Mouse (Mus musculus) T-cell, adult 2 months (primary cell): ENCODE results near the gene Fars2.

Experiments
- DNase-seq: peaks from one replicate; pipeline ENCODE4 v3.0.0; 2022; ENCODE audit warnings: low spot score

The Fars2 gene

DNA sequence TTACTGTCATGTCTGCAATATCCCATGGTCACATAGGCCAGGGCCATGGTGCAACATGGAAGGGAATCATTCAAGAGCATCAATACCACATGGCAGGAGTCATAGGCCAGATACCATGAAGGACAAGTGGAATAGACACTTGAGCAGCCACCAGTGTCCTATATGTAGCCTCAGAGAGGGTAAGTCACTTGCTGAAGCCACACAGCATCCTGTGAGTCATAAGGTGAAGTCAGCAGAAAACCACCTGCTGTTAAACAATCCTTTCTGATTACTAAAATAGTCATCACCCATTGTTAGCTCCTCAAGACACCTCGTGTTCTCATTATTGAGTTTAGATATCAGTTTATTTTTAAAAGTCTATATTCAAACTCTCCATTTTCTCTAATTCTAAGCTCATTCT lies 395.9 kb downstream of the Fars2 start:
- no peak for DNase-seq

DNA sequence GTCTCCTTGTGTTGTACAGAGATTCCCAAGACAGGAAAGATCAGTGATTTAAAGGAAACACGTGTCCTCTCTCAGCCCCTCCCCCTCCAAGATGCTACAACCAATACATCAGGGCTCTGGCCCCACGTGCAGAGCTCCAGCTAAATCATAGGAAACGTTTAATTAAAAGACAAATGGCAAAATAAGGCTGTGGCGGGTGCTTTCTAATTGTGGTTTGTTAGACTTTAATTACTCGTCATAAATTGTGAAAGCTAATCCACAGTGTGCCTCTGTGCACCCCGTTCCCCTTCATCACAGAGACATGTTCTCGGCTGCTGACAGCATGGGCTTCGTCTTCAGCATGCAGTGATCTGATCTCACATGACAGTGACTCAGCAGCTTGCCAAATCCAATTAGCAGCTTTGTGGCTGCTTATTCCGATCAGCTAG lies 400.9 kb downstream of the Fars2 start:
- DNase-seq, result no peak

DNA sequence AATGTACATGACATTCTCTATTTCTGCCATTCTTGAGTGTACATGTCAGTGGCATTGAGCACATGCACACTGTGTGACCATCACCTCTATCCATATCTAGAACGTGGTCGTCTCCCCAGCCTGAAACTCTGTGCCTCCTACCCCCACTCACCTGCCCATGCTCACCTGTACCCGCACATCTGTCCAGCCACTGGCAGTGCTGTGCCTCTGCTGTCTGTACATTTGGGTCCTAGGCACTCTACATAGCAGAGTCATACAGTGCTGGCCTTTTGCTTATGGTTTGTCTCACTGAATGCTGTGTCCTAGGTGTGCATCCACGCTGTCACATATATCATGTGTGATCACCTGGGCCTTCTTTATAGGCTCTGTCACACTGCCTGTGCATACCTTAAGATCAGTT lies 410.5 kb downstream of the Fars2 start:
- DNase-seq, result no peak

DNA sequence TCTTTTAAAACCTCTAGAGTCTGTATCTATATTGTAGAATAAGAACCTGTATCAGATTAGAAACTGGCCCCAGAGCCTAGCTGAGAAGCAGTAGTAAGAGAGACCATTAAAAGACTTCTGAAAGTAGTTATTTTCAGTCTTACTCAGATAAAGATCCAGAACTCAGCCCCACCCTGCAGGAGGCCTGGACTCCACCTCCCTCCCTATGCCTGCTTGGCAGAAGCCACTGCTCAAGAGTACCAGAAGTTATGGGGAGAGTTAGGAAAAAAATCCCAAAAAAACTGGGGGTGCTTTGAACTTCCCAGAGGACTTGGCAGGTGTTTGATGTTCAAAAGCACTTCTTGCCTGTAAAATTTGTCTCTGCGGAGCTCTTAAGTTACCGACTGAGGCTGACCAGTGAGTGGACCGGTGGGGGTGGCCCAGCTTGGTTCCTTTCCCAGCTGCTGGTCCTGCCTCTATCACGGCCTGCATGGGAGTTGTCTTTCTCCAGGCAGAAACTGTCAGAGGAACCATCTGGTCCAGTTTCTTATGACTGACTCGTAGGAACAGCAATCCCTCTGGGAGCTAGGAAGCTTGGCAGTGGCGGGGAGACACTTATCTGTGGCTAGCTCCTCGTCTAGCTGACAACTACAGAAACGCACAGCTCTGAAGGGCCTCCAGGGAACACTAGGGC lies 411.1 kb downstream of the Fars2 start:
- no peak for DNase-seq

DNA sequence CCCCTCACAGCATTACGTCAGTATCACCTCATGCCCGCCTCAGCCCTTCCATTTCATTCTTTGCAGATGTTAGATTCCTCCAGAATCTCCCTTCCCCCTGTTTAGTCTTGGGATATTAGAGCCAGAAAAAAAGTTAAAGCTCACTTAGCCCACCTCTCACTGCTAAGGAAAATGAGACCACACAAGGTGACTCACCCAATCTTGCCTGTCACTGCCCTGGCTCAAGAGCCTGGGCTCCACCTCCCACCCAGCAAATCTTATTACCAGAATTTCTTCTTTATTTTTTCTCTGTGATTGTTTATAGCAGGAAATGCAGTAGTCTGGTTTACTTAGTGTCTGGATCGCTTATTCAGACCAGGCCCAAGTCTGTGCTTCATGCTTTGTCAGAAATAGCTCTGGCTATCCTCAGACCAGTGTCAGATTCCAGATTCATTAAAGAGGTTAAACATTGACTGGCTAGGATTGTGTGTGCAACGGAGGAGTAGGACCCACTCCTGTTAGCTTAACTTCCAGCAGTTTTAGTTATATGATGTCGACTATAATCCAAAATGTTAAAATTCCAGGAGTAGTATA lies 412.3 kb downstream of the Fars2 start:
- no peak for DNase-seq

DNA sequence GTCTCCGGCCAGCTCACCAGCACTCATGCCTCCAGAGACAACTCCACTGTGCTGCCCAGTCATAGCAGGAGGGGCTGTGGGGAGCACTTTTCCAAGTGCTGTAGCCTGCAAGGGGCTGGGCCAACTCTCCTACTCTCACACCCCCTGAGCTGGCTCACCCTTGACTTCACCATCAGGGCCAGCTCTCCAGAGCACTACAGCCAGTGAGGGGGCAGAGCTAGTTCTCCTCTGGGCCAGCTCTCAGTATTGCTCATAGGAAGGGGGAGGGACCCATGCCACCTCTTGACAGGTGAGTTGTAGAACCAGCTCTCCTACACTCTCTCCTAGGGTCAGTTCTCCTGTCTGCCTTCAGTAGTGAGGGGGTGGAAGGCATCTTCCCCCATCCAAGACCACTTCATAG lies 413.6 kb downstream of the Fars2 start:
- no peak for DNase-seq

DNA sequence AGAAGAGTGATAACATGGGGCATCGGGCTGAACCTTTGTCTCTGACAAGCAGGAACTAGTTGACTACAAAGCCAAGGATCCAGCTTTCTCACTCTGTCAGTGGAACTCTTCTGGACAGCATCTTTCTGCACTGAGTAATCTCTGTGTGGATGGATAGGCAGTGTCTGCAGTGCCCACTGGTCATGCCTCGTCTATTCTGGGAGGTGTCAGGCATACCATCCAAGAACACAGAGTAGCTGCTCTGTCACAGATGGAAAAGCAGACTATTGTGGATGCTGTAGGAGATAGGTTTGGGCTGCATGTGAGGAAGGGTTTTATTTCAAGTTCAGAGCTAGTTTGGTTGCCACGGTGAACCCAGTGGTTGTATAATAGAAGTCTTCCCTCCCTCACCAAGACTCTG lies 414.7 kb downstream of the Fars2 start:
- DNase-seq, result no peak

DNA sequence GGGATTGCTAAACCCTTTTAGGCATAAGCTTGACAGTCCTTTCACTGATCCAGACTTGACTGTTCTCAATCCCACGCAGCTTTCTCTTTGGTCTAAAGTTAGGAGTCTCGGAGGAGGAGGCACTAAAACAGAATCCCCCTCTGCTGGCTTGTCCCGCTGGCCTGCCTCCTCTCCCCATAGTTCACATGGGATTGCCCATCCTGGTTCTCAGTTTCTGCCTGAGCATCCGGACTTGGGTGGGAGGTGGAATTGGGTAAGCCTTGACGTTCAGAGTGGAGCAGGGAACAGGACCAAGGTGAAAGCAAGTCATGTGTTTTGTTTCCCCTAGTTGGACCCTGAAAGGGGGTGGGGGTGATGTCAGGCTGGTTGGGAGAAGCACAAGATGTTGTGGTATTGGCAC lies 415.9 kb downstream of the Fars2 start:
- no peak for DNase-seq

DNA sequence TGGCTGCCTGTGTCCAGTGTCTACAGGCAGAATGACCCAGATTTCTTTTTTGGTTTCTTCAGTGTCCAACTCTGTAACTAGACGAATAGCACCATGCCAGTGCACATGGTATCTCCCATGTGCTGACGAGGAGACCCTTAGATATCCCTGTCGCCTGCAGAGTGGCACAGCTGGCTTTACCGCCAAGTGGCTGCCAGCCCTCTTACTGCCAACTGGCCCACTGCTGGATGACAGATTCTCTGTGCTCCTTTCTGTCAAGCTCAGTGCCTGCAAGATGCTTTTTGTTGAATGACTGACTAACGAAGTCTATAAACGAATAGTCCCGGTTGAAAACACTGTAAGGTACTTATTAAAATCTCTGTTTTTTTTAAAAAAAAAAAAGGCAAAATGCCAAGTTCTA lies 416.3 kb downstream of the Fars2 start:
- no peak for DNase-seq

DNA sequence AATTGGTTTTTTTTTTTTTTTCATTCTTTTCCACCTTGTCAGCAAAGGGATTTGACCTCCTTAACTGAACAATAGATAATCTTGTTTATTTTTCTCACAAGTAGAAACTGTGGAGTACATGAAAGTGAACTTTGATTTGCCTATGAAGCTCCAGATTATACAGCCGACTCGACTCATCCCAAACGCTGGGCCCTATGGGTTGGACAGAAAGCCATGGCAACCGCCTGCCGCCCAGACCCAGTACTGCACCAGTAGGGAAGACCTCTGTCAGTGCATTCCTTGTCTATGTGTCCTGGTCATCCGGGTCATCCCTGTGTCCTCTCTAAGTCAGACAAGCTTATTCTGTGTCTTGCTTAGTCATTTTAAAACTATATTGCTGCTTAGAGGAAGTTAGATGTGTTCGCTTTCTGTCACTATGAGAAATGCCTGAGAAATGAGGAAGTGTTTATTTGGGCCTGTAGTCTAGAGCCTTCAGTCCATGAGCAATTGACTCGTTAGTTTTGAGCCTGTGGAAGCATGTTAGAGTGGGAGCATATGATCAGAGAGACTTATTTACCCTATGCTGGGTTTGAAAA lies 416.8 kb downstream of the Fars2 start:
- no peak for DNase-seq

DNA sequence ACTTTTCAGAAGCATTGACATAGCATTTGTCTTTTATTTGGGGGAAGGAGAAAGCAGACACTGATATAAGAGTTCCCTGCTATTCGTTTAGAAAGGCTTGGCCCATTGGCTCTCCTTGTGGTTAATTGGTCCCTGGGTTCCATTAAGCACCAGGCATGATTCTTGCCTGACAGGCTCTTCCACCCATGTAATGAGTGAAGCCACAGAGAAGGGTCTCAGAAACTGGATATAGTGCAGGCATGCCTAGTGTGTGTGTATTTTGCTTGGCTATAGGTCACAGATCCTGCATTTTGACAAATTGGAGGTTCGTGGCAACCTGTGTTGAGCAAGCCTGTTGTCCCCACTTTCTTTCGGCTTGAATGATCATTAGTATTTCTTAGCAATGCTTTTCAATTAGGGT lies 420.4 kb downstream of the Fars2 start:
- no peak for DNase-seq

DNA sequence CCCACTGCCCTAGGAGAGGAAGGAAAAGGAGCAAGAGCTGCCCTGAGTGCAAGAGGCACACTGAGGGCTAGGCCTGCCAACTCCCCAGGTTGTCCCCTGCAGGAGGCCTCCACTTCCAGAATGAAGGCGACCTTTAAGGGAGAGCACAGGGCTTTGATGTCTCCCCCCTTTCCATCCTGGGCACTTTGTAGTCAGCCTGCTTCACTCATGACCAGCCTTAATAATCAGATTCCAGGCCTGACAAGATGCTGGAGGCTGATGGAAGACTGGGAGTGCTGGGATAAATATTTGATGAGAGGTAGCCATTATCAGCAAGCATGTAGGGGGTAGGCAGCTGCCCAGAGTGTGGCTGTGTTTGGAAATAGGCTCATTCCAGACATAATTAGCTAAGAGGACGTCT lies 421.2 kb downstream of the Fars2 start:
- no peak for DNase-seq

DNA sequence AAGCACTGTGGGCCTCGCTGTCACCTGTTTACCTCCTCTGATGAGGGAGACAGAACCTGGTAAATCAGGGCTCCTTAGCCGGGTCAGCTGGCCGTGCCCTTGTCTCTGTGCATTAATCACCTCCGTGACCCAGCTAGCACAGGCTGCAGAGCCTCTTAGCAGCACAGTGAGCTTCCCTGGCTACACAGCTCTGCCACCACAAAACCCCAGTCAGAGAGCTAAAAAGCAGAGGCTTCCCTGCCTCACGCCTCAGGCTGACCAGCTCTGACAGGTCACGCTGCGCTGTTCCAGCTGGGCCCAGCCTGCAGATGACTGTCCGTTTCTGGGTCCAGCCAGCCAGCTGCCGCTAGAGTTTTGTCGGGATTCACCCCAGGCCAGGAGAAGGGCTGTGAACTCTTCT lies 423.0 kb downstream of the Fars2 start:
- no peak for DNase-seq

DNA sequence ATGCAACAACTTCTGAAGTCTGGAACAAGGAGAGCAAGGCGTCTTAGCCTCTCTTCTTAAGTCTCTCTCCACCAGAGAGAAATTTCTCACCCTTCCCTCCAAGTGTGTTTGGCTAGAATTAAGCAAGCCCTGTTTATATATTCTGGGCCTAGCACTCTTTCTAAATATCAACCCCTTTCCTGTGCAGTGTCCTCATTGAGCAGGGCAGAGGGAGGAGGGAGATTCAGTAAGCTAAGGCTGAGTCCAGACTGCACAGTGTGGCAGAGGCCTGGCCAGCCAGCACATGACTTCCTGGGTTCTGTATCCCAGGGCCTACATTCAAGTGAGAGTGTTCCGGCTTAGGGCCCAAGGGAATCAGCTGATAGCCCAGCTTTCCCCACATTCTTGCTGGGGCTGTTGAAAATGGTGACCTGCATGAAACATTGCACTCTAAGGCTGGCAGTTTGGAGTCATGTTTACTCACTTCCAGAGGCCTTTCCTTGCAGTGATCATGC lies 424.1 kb downstream of the Fars2 start:
- no peak for DNase-seq

DNA sequence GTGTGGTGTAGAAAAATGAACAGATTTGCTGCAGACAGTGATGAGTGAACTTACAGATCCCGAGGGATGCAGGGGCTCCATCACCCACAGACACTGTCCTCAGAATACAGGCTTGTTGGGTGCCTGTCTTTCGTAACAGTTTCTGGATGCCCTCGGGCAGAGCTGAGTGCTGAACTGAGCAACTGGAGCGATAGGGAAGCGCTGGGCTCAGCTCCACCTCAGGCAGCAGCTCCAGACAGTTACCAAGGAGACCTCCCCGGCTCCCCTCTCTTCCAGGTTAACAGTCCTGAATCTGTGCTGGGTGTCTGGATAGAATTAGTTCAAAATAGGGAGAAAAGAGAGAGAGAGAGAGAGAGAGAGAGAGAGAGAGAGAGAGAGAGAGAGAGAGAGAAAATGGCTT lies 433.5 kb downstream of the Fars2 start:
- DNase-seq, result no peak

DNA sequence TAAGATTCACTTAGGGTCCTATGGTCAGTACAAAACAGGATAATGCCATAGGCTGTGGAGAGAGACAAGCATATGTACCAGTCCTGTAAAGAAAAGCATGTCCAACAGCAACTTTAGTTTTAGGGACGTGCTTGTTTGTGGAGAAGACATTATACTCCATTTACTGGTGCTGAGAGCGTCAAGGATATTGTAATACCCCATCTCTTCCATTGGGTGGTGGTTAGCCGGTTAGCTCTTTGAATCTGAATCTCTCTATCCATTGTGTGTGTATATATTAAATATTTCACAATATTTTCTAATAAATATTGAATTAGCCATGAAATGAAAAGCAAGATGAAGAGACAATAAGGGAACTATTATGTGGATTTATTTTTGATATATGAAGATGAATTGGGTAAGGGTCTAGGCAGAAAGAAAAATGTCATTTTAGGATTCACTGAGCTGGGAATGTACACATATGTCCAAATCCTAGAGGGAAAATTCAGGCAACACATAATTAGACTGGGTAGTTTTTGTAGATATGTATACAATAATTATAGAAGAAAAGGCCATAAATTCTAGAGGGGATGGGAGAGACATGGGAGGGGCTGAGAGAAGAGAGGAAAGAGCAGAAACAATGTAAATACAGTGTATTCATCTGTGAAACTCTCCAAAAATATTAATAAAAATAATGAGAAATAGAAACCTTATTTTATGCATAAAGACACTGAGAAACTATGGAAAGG lies 435.5 kb downstream of the Fars2 start:
- no peak for DNase-seq

DNA sequence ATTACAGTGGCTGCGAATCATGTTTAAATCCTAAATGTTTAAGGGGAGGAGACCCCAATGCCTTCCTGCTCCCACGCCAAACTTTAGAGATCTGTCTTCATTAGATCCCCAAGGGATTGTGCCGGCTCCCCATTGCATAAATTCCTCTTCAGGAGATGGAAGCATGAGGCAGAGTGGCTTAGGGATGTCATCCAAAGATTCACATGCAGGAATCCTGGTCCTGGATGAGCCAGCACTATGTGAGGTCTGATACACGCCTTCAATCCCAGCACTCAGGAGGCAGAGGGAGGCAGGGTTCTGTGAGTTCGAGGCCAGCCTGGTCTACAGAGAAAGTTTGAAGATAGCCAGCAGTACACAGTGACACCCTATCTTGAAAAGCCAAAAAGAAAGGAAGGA lies 436.0 kb downstream of the Fars2 start:
- no peak for DNase-seq

DNA sequence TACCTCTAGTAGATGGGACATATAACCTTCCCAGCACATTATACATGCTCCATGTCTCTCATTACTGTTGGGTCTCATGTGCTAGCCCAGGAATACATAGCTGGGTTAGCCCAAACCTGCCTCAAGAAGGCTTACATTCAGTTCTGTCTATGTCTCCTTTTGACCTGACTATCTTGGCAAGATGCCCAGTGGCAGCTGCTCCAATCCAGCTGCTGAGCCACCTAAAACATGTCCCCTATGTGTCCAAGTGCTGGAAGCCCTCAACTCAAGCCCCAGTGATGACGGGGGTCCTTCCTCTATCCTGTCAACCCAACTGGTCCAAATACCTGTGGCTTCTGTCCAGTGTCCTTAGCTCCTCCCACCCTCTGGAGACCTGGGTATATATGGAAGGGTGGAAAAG lies 437.5 kb downstream of the Fars2 start:
- DNase-seq, result no peak

DNA sequence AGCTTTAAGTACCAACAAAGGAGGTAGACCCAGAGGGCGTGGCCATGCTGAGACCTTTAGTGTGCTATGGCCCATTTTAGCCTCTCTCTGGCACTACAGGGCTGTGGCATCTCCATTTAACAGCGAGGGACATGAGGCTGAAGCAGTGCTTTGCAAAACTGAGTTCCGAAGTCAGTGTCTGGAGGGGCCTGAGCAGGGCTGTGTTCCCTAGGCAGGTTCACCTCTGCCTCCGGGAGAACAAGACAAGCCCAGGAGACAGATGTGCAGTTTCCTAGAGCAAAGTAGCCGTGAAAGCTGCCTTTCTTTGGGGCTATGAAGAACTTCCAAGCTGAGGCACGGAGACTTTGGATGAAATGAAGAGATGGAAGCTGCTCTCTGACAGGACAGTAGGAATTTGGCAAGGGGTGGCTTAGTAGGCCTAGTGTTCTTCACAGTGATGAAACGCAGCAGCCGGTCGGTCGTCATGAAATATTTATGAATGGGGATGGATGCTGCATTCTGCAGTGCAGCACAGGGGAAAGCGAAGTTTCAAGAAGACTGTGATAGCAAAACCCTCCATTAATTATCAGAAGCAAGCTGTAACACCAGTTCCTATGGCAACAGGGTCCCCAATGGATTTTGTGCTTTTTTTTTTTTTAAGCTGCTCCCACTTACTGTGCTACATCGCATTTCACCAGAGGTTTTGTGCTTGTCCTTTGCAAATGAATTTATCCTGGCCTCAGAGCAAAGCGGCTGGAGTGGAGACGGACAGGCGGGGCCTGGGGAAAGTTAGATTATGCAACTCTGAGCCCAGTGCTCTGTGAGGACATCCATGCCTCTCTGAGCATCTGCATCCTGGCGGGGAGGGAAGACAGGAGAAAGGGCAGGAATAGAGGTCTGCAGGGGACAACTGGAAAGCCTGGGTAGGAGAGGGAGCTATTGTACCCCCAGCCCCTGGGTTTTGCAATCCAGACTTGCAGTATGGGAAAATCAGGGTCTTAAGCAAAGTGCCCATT lies 445.5 kb downstream of the Fars2 start:
- no peak for DNase-seq

DNA sequence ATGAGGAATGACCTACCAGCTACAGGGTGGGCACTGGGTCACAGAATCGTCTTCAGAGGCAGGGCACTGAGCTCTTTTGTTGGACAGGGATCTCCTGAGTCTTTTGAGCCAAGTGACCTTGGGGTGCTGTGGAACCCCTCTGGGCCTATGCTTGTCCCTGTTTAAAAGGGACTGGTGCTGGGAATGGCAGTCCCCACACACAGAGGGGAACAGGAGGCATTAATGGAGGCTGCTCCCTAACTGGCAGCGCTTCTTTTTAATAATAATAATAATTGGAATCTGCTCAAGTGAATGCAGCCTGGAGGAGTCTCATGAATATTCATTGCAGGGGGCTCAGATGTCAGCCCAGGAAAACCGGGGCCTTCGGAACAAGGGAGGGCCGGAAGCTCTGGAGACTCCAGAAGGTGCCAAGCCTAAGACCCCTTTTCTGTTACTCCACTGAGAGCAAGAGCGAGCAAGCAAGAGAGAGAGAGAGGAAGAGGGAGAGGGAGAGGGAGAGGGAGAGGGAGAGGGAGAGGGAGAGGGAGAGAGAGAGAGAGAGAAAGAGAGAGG lies 447.6 kb downstream of the Fars2 start:
- no peak for DNase-seq

DNA sequence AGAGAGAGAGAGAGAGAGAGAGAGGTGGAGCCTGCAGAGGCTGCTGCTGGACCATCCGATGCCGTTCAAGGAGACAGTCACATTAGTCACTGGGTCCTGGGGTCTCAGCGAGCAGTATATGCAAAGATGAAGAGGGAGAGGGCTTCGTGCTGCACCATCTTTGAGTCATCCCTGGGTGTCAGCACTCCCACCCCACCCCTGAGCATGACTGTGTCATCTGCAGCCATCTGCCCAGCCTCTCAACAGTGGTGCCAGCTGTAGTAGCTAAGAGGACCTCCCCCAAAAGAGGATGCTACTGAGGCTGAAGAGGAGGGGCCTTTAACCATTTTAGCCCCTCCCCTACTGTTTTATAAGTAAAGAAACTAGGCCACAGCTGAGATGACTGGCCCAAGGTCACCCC lies 459.6 kb downstream of the Fars2 start:
- no peak for DNase-seq
